Mouse (Mus musculus) neural tube, embryonic 13.5 days (tissue): ENCODE measurements at regions not wholly inside any gene's neighbourhood (a gene's known extent, or its start where the extent isn't known, plus 50 kb on each side); places are given as distances from the start of the nearest gene placed in this dataset.
"Not testable (repeated sequence)": the region's sequence is repeated elsewhere in the genome, so short reads cannot be mapped to it uniquely, and the experiment has no call there.

ENCODE experiments used
- ATAC-seq: fragments of 200-750 bp; cut with Nextera tagmentation; 2 replicates; pipeline ENCODE4 v1.8.0; 2017; ENCODE audit warnings: low read depth, mild to moderate bottlenecking, moderate TSS enrichment, moderate library complexity
- H3K27ac ChIP-seq: fragments of 300-500 bp; sonication (generic); replicated peaks from 2 replicates; pipeline ENCODE4 v1.5.1; 2015; ENCODE audit warnings: moderate library complexity, mild to moderate bottlenecking, inconsistent platforms
- H3K27me3 ChIP-seq: fragments of 300-500 bp; sonication (generic); 2 replicates; pipeline ENCODE4 v1.6.1; 2015; ENCODE audit warnings: mild to moderate bottlenecking, inconsistent platforms
- H3K36me3 ChIP-seq: fragments of 300-500 bp; sonication (generic); 2 replicates; pipeline ENCODE4 v1.6.1; 2015; ENCODE audit warnings: mild to moderate bottlenecking, inconsistent platforms
- H3K4me1 ChIP-seq: fragments of 300-500 bp; sonication (generic); replicated peaks from 2 replicates; pipeline ENCODE4 v1.6.1; 2015; ENCODE audit warnings: inconsistent platforms
- H3K4me2 ChIP-seq: fragments of 300-500 bp; sonication (generic); 2 replicates; pipeline ENCODE4 v1.6.1; 2015; ENCODE audit warnings: inconsistent platforms, mild to moderate bottlenecking, moderate library complexity
- H3K4me3 ChIP-seq: fragments of 300-500 bp; sonication (generic); 2 replicates; pipeline ENCODE4 v1.5.1; 2015; ENCODE audit warnings: mild to moderate bottlenecking, inconsistent platforms
- H3K9ac ChIP-seq: fragments of 300-500 bp; sonication (generic); 2 replicates; pipeline ENCODE4 v1.6.1; 2015; ENCODE audit warnings: moderate library complexity, mild to moderate bottlenecking, inconsistent platforms
- H3K9me3 ChIP-seq: fragments of 300-500 bp; sonication (generic); 2 replicates; pipeline ENCODE4 v1.6.1; 2016; ENCODE audit warnings: inconsistent platforms
- WGBS: fragments of 180-500 bp; shearing (Covaris S2); methylation state at CpG from one replicate; pipeline ENCODE4 v1.1.7; 2015; 5-methylcytosine and 5-hydroxymethylcytosine counted together

- not testable (repeated sequence) for H3K4me1 ChIP-seq, H3K4me2 ChIP-seq, H3K4me3 ChIP-seq, H3K9ac ChIP-seq, H3K27ac ChIP-seq, H3K9me3 ChIP-seq, H3K27me3 ChIP-seq, H3K36me3 ChIP-seq
- WGBS: no CpG with 5 or more reads among the region's 6 CpGs
- ATAC-seq: peak; percentile 43
These were observed 112.1 kb upstream of the Sipa1l1 start for GRCm38 (mm10) chr12:82056782-82057611.

- WGBS: 92% methylated on average over 4 of the region's 4 CpGs
- ATAC-seq: no peak
- Histone ChIP-seq H3K4me3 (no peak overlapping the region), H3K27ac (no peak overlapping the region), H3K36me3 (no peaks in the 10 kb centered on the region), H3K4me2 (no peak overlapping the region), H3K9me3 (no peaks in the 10 kb centered on the region), H3K9ac (no peak overlapping the region), H3K27me3 (no peaks in the 10 kb centered on the region), H3K4me1 (no peaks in the 10 kb centered on the region)
These were observed 104.1 kb upstream of the Sipa1l1 start for GRCm38 (mm10) chr12:82064986-82065385.

- H3K9me3 ChIP-seq: no peaks in the 10 kb centered on the region
- 45% methylated on average over 4 of the region's 4 CpGs for WGBS
- H3K4me2 ChIP-seq: no peak overlapping the region
- H3K27me3 ChIP-seq: no peaks in the 10 kb centered on the region
- H3K9ac ChIP-seq: no peak overlapping the region
- ATAC-seq: no peak
- H3K4me1 ChIP-seq: no peaks in the 10 kb centered on the region
- H3K4me3 ChIP-seq: no peak overlapping the region
- H3K36me3 ChIP-seq: no peaks in the 10 kb centered on the region
- no peak overlapping the region for H3K27ac ChIP-seq
These were observed 102.3 kb upstream of the Sipa1l1 start for GRCm38 (mm10) chr12:82066860-82067259.

GRCm38 (mm10) chr12:82069621-82070020 lies 99.5 kb upstream of the Sipa1l1 start:
- H3K36me3 ChIP-seq: no peaks in the 10 kb centered on the region
- H3K27me3 ChIP-seq: no peaks in the 10 kb centered on the region
- no peaks in the 10 kb centered on the region for H3K9me3 ChIP-seq
- no peak overlapping the region for H3K27ac ChIP-seq
- ATAC-seq: no peak
- 87% methylated on average over 9 of the region's 9 CpGs for WGBS
- H3K4me1 ChIP-seq: 0 out of 2 replicates have a peak, but pooled peaks cover 3% of the 10 kb centered on the region
- no peak overlapping the region for H3K9ac ChIP-seq
- H3K4me2 ChIP-seq: no peak overlapping the region
- H3K4me3 ChIP-seq: no peak overlapping the region

- H3K36me3 ChIP-seq: no peaks in the 10 kb centered on the region
- 50% methylated on average over 13 of the region's 13 CpGs for WGBS
- no peak for ATAC-seq
- H3K9ac ChIP-seq: no peak overlapping the region
- no peak overlapping the region for H3K4me2 ChIP-seq
- no peak overlapping the region for H3K4me3 ChIP-seq
- no peaks in the 10 kb centered on the region for H3K9me3 ChIP-seq
- H3K27ac ChIP-seq: no peak overlapping the region
- no peaks in the 10 kb centered on the region for H3K27me3 ChIP-seq
- 0 out of 2 replicates have a peak, but pooled peaks cover 3% of the 10 kb centered on the region for H3K4me1 ChIP-seq
These were observed 96.2 kb upstream of the Sipa1l1 start for GRCm38 (mm10) chr12:82072810-82073465.

GRCm38 (mm10) chr12:82075479-82076221 lies 93.5 kb upstream of the Sipa1l1 start:
- Histone ChIP-seq H3K27ac (no peak overlapping the region), H3K27me3 (no peaks in the 10 kb centered on the region), H3K9ac (no peak overlapping the region), H3K36me3 (no peaks in the 10 kb centered on the region), H3K4me2 (no peak overlapping the region), H3K4me3 (no peak overlapping the region), H3K9me3 (no peaks in the 10 kb centered on the region), H3K4me1 (0 out of 2 replicates have a peak, but pooled peaks cover 5% of the 10 kb centered on the region)
- WGBS: 71% methylated on average over 13 of the region's 13 CpGs
- ATAC-seq: no peak

GRCm38 (mm10) chr12:82076766-82077165 lies 92.4 kb upstream of the Sipa1l1 start:
- no peaks in the 10 kb centered on the region for H3K27me3 ChIP-seq
- H3K9ac ChIP-seq: no peak overlapping the region
- no peak overlapping the region for H3K27ac ChIP-seq
- 0 out of 2 replicates have a peak, but pooled peaks cover 6% of the 10 kb centered on the region for H3K4me1 ChIP-seq
- H3K9me3 ChIP-seq: no peaks in the 10 kb centered on the region
- H3K4me2 ChIP-seq: no peak overlapping the region
- H3K4me3 ChIP-seq: no peak overlapping the region
- no peaks in the 10 kb centered on the region for H3K36me3 ChIP-seq
- 84% methylated on average over 8 of the region's 8 CpGs for WGBS
- ATAC-seq: no peak

- no peak overlapping the region for H3K9ac ChIP-seq
- H3K4me3 ChIP-seq: no peak overlapping the region
- no peaks in the 10 kb centered on the region for H3K9me3 ChIP-seq
- H3K36me3 ChIP-seq: no peaks in the 10 kb centered on the region
- no peak for ATAC-seq
- no peaks in the 10 kb centered on the region for H3K27me3 ChIP-seq
- H3K4me2 ChIP-seq: no peak overlapping the region
- no peak overlapping the region for H3K27ac ChIP-seq
- 93% methylated on average over 5 of the region's 5 CpGs for WGBS
- 0 out of 2 replicates have a peak, but pooled peaks cover 4% of the 10 kb centered on the region for H3K4me1 ChIP-seq
These were observed 91.2 kb upstream of the Sipa1l1 start for GRCm38 (mm10) chr12:82077945-82078344.

- Histone ChIP-seq H3K36me3 (no peaks in the 10 kb centered on the region), H3K9ac (no peak overlapping the region), H3K4me2 (no peak overlapping the region), H3K4me1 (0 out of 2 replicates have a peak, but pooled peaks cover 3% of the 10 kb centered on the region), H3K27me3 (no peaks in the 10 kb centered on the region), H3K9me3 (no peaks in the 10 kb centered on the region), H3K4me3 (no peak overlapping the region), H3K27ac (no peak overlapping the region)
- ATAC-seq: no peak
These were observed 90.4 kb upstream of the Sipa1l1 start for GRCm38 (mm10) chr12:82078740-82079139.

GRCm38 (mm10) chr12:82080196-82080880 lies 88.8 kb upstream of the Sipa1l1 start:
- H3K4me3 ChIP-seq: no peak overlapping the region
- H3K9me3 ChIP-seq: no peaks in the 10 kb centered on the region
- WGBS: 73% methylated on average over 6 of the region's 6 CpGs
- no peak overlapping the region for H3K4me2 ChIP-seq
- ATAC-seq: no peak
- no peak overlapping the region for H3K9ac ChIP-seq
- H3K27ac ChIP-seq: no peak overlapping the region
- no peaks in the 10 kb centered on the region for H3K36me3 ChIP-seq
- 0 out of 2 replicates have a peak, but pooled peaks cover 3% of the 10 kb centered on the region for H3K4me1 ChIP-seq
- no peaks in the 10 kb centered on the region for H3K27me3 ChIP-seq

GRCm38 (mm10) chr12:82082596-82082995 lies 86.5 kb upstream of the Sipa1l1 start:
- H3K36me3 ChIP-seq, H3K4me1 ChIP-seq, H3K27me3 ChIP-seq, H3K4me3 ChIP-seq, ATAC-seq, H3K9me3 ChIP-seq, H3K27ac ChIP-seq, H3K4me2 ChIP-seq, H3K9ac ChIP-seq: not testable (repeated sequence)
- WGBS: 97% methylated on average over 4 of the region's 4 CpGs
